8 mouse cellular contexts compared by ENCODE assay signal in genomic region chr8:26808111-26808651, GRCm38 (mm10).
DNase-seq lines count a peak whose midpoint lies in the region; ATAC-seq lines count a peak whose summit lies in the region.

No protein-coding gene starts in this region.

- DNase-seq in kidney, adult 9 months = no peak
- peak; percentile 27 to 38 for DNase-seq in cerebellum, postnatal 36 days
- no peak for DNase-seq in spleen, postnatal 36 days (ENCODE audit: low spot score in 2 of 2)
- DNase-seq in right cerebral cortex, postnatal 4 days = no peak

- no peaks in the 10 kb centered on the region for H3K9me3 ChIP-seq in kidney, embryonic 15.5 days (replicated peaks)
- H3K9me3 ChIP-seq in embryonic facial prominence, embryonic 12.5 days = no peaks in the 10 kb centered on the region
- no peaks in the 10 kb centered on the region for H3K9me3 ChIP-seq in limb, embryonic 12.5 days

- 0 out of 2 replicates have a peak overlapping the region, but pooled peaks have one; percentile 26 for H3K9ac ChIP-seq in kidney, embryonic 15.5 days
- H3K9ac ChIP-seq in embryonic facial prominence, embryonic 12.5 days = no peak overlapping the region
- H3K9ac ChIP-seq in limb, embryonic 12.5 days (replicated peaks) = no peak overlapping the region

- H3K4me3 ChIP-seq in kidney, embryonic 15.5 days (replicated peaks) = no peak overlapping the region
- H3K4me3 ChIP-seq in embryonic facial prominence, embryonic 12.5 days = no peak overlapping the region
- no peak overlapping the region for H3K4me3 ChIP-seq in limb, embryonic 12.5 days (replicated peaks)

- WGBS in kidney, embryonic 15.5 days = 10% methylated on average over 11 of the region's 11 CpGs
- 9% methylated on average over 11 of the region's 11 CpGs for WGBS in embryonic facial prominence, embryonic 12.5 days
- WGBS in limb, embryonic 12.5 days = 2% methylated on average over 11 of the region's 11 CpGs

- peaks cover 48% of the 10 kb centered on the region for H3K27me3 ChIP-seq in kidney, embryonic 15.5 days
- 0 out of 2 replicates have a peak, but pooled peaks cover 16% of the 10 kb centered on the region for H3K27me3 ChIP-seq in embryonic facial prominence, embryonic 12.5 days
- peaks cover 58% of the 10 kb centered on the region for H3K27me3 ChIP-seq in limb, embryonic 12.5 days

- H3K36me3 ChIP-seq in kidney, embryonic 15.5 days = no peaks in the 10 kb centered on the region
- no peaks in the 10 kb centered on the region for H3K36me3 ChIP-seq in embryonic facial prominence, embryonic 12.5 days
- no peaks in the 10 kb centered on the region for H3K36me3 ChIP-seq in limb, embryonic 12.5 days

- ATAC-seq in kidney, embryonic 15.5 days (replicated peaks; ENCODE audit: low FRiP score) = no peak
- ATAC-seq in embryonic facial prominence, embryonic 12.5 days (ENCODE audit: insufficient number of reproducible peaks, insufficient read depth, low FRiP score, low TSS enrichment) = no peak
- ATAC-seq in limb, embryonic 12.5 days (ENCODE audit: insufficient number of reproducible peaks, insufficient read depth, low FRiP score, low TSS enrichment, low read depth) = no peak
- ATAC-seq in inflammation-experienced regulatory T-cells, adult 6 months = no peak

- no peak overlapping the region for H3K27ac ChIP-seq in kidney, embryonic 15.5 days
- 0 out of 2 replicates have a peak overlapping the region, but pooled peaks have one; percentile 63 for H3K27ac ChIP-seq in embryonic facial prominence, embryonic 12.5 days
- no peak overlapping the region for H3K27ac ChIP-seq in limb, embryonic 12.5 days

- peaks cover 46% of the 10 kb centered on the region for H3K4me1 ChIP-seq in kidney, embryonic 15.5 days
- H3K4me1 ChIP-seq in embryonic facial prominence, embryonic 12.5 days = peaks cover 54% of the 10 kb centered on the region
- peaks cover 65% of the 10 kb centered on the region for H3K4me1 ChIP-seq in limb, embryonic 12.5 days (replicated peaks)

- H3K4me2 ChIP-seq in kidney, embryonic 15.5 days = peak overlapping the region; percentile 45
- H3K4me2 ChIP-seq in embryonic facial prominence, embryonic 12.5 days (replicated peaks) = peak overlapping the region; percentile 26
- peak overlapping the region; percentile 36 for H3K4me2 ChIP-seq in limb, embryonic 12.5 days

Comparison
In these comparisons a context has a peak if more than half of its experiments do, and no peak if none do; other contexts are left out.
1. DNase-seq: peak in cerebellum, postnatal 36 days (2 of 2); none in kidney, adult 9 months (single experiment), spleen, postnatal 36 days (0 of 2) and right cerebral cortex, postnatal 4 days (single experiment).
2. Peak in every context shown above with its lines, with median percentiles within 50 percentile points of each other: H3K4me2 ChIP-seq.